In the genomic region with DNA sequence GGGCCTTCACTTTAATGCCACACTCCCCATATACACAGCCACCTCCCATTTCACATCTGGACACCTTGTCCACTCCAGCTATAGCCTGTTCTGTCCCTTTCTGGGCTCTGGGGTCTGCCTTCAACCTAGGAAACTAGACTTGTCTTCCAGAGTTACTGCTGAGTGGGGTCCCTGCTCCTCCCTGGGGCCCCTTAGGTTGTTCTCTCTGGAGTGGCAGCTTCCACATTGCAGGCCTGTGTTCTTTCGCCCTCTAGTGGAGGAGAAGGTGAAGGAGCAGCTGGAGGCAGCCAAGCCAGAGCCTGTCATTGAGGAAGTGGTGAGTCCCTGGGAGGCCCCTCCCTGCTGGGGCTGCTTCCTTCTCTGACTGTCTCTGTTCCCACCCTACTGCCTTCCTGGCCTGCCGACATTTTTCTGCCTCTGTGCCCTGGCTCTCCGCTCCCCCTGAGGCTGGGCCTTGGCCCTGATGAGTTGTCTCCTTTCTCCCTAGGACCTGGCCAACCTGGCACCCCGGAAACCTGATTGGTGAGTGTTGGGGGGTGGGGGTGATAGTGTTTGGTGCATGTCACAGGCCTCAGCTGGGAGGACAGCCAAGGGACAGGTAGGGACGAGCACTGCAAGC, we compare ENCODE assay signal across 8 mouse cellular contexts. TPM values are rescaled to one million over a fixed set of nuclear protein-coding genes. Genes with fewer than 3 reads are reported as not detected.
DNase-seq lines count a peak whose midpoint lies in the region; ATAC-seq and TF ChIP-seq lines count a peak whose summit lies in the region.

No protein-coding gene starts in this region.

- H3K27me3 ChIP-seq in forebrain, embryonic 16.5 days (replicated peaks; ENCODE audit: control insufficient read depth, insufficient read depth, low read length) = no peaks in the 10 kb centered on the region
- no peaks in the 10 kb centered on the region for H3K27me3 ChIP-seq in lung, embryonic 14.5 days (ENCODE audit: insufficient read depth, low read length)

- DNase-seq in ES-CJ7 (ENCODE audit: low read depth, low spot score) = peak; percentile 78
- peak; percentile 74 for DNase-seq in cerebellum, adult 11-12 months
- DNase-seq in heart, postnatal 25 days (ENCODE audit: low spot score) = peak; percentile 76
- DNase-seq in layer of hippocampus, adult 2 months (ENCODE audit: low spot score in 2 of 2) = peak; percentile 79 to 81
- peak; percentile 91 for DNase-seq in lung, embryonic 14.5 days
- peak; percentile 78 to 86 for DNase-seq in thymus, adult 18-20 months

- H3K9me3 ChIP-seq in forebrain, embryonic 16.5 days (ENCODE audit: control insufficient read depth, low read length) = no peaks in the 10 kb centered on the region
- H3K9me3 ChIP-seq in lung, embryonic 14.5 days (ENCODE audit: low read depth, low read length) = no peaks in the 10 kb centered on the region

- no peak overlapping the region for H3K4me3 ChIP-seq in forebrain, embryonic 16.5 days (replicated peaks; ENCODE audit: low read length)
- H3K4me3 ChIP-seq in layer of hippocampus, adult 2 months = no peak overlapping the region; the same call in 1 of the 2 replicates
- peak overlapping the region; percentile 9; the same call in 1 of the 2 replicates for H3K4me3 ChIP-seq in lung, embryonic 14.5 days (ENCODE audit: low read depth, low read length)

- H3K36me3 ChIP-seq in forebrain, embryonic 16.5 days (ENCODE audit: control insufficient read depth, insufficient read depth) = no peaks in the 10 kb centered on the region
- H3K36me3 ChIP-seq in lung, embryonic 14.5 days (ENCODE audit: insufficient read depth) = peaks cover 28% of the 10 kb centered on the region

- TF ChIP-seq CTCF in layer of hippocampus, adult 2 months (conservative IDR thresholded peaks at IDR 0.05) = peak; percentile 96
- peak; percentile 94 for TF ChIP-seq CTCF in lung, embryonic 14.5 days (IDR thresholded peaks at IDR 0.05; ENCODE audit: low read depth)

- H3K4me1 ChIP-seq in forebrain, embryonic 16.5 days (replicated peaks; ENCODE audit: control insufficient read depth, insufficient read depth, low read length) = no peaks in the 10 kb centered on the region
- no peaks in the 10 kb centered on the region for H3K4me1 ChIP-seq in lung, embryonic 14.5 days (ENCODE audit: insufficient read depth)

- no peak overlapping the region for H3K27ac ChIP-seq in forebrain, embryonic 16.5 days (ENCODE audit: low read length)
- no peak overlapping the region; the same call in 1 of the 2 replicates for H3K27ac ChIP-seq in layer of hippocampus, adult 2 months
- no peak overlapping the region for H3K27ac ChIP-seq in lung, embryonic 14.5 days (ENCODE audit: low read depth)

- intact Hi-C loops in heart, postnatal 25 days (cut with DNase I) = loop anchor here (1.0 to 5.0 kb wide), 4 partner anchors 37 to 297 kb away; no protein-coding TSS in a partner anchor

- 53% methylated on average over 5 of the region's 5 CpGs for WGBS in forebrain, embryonic 16.5 days
- WGBS in lung, embryonic 14.5 days = 32% methylated on average over 5 of the region's 5 CpGs

- H3K4me2 ChIP-seq in forebrain, embryonic 16.5 days (ENCODE audit: low read length) = no peak overlapping the region
- peak overlapping the region; percentile 48 for H3K4me2 ChIP-seq in lung, embryonic 14.5 days

- no peak overlapping the region for H3K9ac ChIP-seq in forebrain, embryonic 16.5 days (replicated peaks; ENCODE audit: low read depth, low read length)
- H3K9ac ChIP-seq in lung, embryonic 14.5 days = peak overlapping the region; percentile 34; the same call in 1 of the 2 replicates

- ATAC-seq in forebrain, embryonic 16.5 days = peak; percentile 90
- peak; percentile 88 for ATAC-seq in lung, embryonic 14.5 days (ENCODE audit: insufficient read depth)
- peak; percentile 98 for ATAC-seq in neutrophil, adult 5-6 weeks (ENCODE audit: extremely low read depth, insufficient number of reproducible peaks, low FRiP score, poor library complexity, severe bottlenecking)

RNA-seq across cellular contexts. Expression of gene Myl3, which starts 31.9 kb away (rescaled TPM):
- polyA plus RNA-seq in forebrain, embryonic 16.5 days (2015; fragmentation: Nextera tagmentation; extraction: Ambion mirVana) = 0.39 TPM in 1 of 2 replicates, not detected in the other
- over 10,000 TPM; 11,742 to 12,072 TPM for total RNA-seq in heart, postnatal 25 days (2021)
- total RNA-seq in layer of hippocampus, adult 2 months (2021) = not detected
- 1.9 TPM in 2 replicates for polyA plus RNA-seq in lung, embryonic 14.5 days (2014; fragmentation: Nextera tagmentation; extraction: Ambion mirVana)
- total RNA-seq in neutrophil, adult 5-6 weeks (2017) = not detected in 2 replicates

RNA-seq across cellular contexts. Expression of gene Pth1r, which starts 37.2 kb away (rescaled TPM):
- polyA plus RNA-seq in forebrain, embryonic 16.5 days (2015; fragmentation: Nextera tagmentation; extraction: Ambion mirVana) = 6.4 and 8.4 TPM in 2 replicates
- 1 to 10 TPM; 7.6 to 7.9 TPM for total RNA-seq in heart, postnatal 25 days (2021)
- 1 to 10 TPM; 4.4 to 5.0 TPM for total RNA-seq in layer of hippocampus, adult 2 months (2021)
- polyA plus RNA-seq in lung, embryonic 14.5 days (2014; fragmentation: Nextera tagmentation; extraction: Ambion mirVana) = 88.6 and 97.8 TPM in 2 replicates
- not detected in 2 replicates for total RNA-seq in neutrophil, adult 5-6 weeks (2017)

RNA-seq across cellular contexts. Expression of gene Ccdc12, which starts 53.4 kb away (rescaled TPM):
- polyA plus RNA-seq in forebrain, embryonic 16.5 days (2015; fragmentation: Nextera tagmentation; extraction: Ambion mirVana) = 100 and 113 TPM in 2 replicates
- total RNA-seq in heart, postnatal 25 days (2021) = 10 to 100 TPM; 61.6 to 66.8 TPM
- 10 to 100 TPM; 50.2 to 66.0 TPM for total RNA-seq in layer of hippocampus, adult 2 months (2021)
- 143 and 155 TPM in 2 replicates for polyA plus RNA-seq in lung, embryonic 14.5 days (2014; fragmentation: Nextera tagmentation; extraction: Ambion mirVana)
- total RNA-seq in neutrophil, adult 5-6 weeks (2017) = 123 and 125 TPM in 2 replicates

RNA-seq across cellular contexts. Expression of gene Nbeal2, which starts 55.8 kb away (rescaled TPM):
- polyA plus RNA-seq in forebrain, embryonic 16.5 days (2015; fragmentation: Nextera tagmentation; extraction: Ambion mirVana) = 2.3 and 5.9 TPM in 2 replicates
- 1 to 10 TPM; 8.2 to 8.7 TPM for total RNA-seq in heart, postnatal 25 days (2021)
- 10 to 100 TPM; 17.7 to 18.0 TPM for total RNA-seq in layer of hippocampus, adult 2 months (2021)
- polyA plus RNA-seq in lung, embryonic 14.5 days (2014; fragmentation: Nextera tagmentation; extraction: Ambion mirVana) = 3.2 and 3.8 TPM in 2 replicates
- 110 and 138 TPM in 2 replicates for total RNA-seq in neutrophil, adult 5-6 weeks (2017)

Comparison
In these comparisons a context has a peak if more than half of its experiments do, and no peak if none do; other contexts are left out.
1. RNA of gene Myl3, which starts 31.9 kb away (total RNA-seq): 11,742 to 12,072 TPM in heart, postnatal 25 days; not detected in layer of hippocampus, adult 2 months and not detected in neutrophil, adult 5-6 weeks; every median in the first group is over 1,000 times any median in the second.
2. Peak in every context shown above with its lines, with median percentiles within 50 percentile points of each other: DNase-seq and ATAC-seq.